Mouse (Mus musculus): ENCODE measurements around the gene Gtf2i. TPM values are rescaled to one million over a fixed set of nuclear protein-coding genes. Genes with fewer than 3 reads are reported as not detected.

The Gtf2i gene
- total RNA-seq, 1 experiment from 2014 or later = 293 TPM

- no peak for DNase-seq
These were observed 7.8 kb upstream of the Gtf2i start for GRCm38 (mm10) chr5:134322355-134322754.

DNA sequence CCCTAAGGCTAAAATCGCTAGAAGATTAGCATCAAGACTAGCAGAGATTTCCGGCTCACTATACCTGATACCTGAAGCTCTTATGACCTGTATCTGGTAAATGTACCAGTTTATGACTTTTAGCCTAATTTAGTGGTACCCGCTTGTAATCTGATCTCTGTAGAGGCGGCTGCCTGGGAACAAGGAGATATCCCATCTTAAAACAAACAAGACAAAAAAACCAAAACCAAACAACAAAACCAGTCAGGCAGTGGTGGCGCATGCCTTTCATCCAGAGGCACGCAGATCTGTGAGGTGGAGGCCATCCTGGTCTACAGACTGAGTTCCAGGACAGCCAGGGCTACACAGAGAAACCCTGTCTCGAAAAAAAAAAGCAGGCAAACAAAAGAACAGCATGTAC lies 7.1 kb upstream of the Gtf2i start:
- DNase-seq = no peak

GRCm38 (mm10) chr5:134318903-134319302 lies 4.3 kb upstream of the Gtf2i start:
- no peak for DNase-seq

DNA sequence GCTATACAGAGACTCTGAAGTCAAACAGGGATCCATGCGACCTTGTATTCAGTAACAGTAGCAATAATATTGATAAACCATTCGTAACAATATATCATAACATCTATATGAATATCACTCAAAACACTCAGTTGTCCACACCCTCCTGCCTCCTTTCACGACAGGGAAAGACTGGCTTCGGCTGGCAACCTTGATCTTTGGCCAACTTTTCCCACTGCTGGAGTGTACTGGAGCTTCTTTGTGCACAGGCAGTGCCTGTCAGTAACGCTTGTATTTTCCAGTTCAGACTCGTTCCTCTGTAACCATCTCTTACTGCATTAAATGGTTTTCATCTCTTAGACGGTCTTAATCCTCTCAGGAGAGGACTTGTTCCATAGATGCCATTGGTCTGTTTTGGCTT lies 2.2 kb upstream of the Gtf2i start:
- peak; percentile 60 for DNase-seq

DNA sequence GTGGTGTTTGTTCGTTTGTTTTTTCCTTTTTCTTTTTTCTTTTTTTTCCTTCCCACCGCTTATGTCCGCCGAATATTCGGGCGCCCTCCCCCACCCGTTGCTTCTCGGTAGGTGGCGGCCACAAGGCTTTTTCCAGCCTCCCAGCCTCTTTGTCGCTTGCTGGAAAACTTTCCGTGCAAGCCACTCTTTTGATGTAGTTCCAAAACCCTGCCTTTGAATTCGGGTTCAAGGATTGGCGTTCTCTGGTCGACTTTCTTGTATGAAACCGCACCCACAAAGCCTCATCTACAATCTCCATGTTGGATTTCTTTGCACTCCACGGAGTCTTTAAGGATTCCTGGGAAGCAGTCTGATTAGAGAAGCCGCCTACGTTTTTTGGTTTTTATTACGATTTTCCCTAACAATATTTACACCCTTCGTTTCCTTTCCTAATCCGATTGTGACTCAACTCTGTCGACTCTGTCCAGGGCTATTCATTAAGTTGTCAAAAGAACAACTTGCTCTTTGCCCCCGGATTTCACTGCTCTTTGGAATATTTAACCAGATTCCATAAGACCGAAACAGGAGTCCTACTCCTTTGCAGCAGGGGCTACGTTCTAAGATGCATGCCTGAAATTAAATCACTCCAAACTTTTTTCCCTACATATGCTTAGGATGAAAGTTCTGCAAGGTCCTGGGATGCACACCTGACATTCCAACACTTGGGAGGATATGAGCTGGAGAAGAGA lies 1.2 kb upstream of the Gtf2i start:
- DNase-seq = peak; percentile 78

DNA sequence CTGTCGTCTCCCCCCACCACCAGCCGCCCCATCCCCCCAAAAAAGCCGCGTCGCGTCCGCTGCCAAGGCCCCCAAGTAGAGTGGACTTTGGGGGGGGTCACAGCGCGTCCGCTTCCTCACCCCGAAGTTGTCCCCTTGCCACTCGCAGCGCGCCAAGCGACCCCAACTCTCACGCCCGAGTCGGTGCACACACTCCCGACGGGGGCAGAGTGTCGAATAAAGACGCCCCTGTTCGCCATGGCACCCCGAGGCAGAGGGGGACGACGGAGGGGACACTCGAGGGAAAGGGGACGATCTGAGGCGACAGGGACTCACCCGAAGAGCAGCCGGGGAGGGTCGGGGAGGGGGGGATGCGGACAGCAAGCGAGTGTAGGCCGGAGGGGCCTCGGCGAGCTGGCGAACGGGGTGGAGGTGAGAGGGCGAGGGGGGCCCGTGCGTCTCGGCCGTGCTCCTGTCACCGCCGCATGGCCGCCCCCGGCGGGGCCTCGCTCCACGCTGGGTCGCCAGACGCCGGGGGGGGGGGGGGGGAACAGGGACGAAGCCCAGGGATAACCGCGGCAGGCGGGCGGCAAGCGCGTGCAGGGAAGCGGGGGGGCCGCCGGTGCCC lies 389 bp downstream of the Gtf2i start:
- no peak for DNase-seq

GRCm38 (mm10) chr5:134313451-134314067 lies 1.0 kb downstream of the Gtf2i start:
- peak; percentile 99 for DNase-seq

GRCm38 (mm10) chr5:134312691-134313450 lies 1.7 kb downstream of the Gtf2i start:
- no peak for DNase-seq

DNA sequence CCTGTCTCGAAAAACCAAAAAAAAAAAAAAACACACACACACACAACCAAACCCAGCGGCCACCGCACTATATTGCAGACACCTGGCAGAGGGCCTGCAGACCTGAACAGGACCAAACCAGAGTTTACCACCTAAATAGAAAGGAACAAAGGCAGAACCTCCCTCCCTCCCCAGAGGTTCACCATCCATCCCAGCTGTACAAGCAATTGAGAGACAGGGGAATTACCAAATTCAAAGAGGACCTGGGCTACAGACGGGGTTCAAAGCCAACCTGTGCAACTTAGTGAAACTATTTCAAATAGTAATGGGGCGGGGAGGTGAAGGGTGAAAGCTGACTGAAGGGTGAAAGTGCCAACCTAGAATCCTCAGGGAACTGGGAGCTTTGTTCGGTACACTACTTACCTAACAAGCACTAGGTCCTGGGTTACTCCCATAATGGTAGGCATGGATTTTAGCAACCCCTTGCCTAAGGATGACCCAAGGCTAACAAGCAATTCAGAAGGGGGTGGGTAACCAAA lies 2.6 kb downstream of the Gtf2i start:
- DNase-seq = no peak

- DNase-seq = peak; percentile 39
These were observed 4.4 kb downstream of the Gtf2i start for GRCm38 (mm10) chr5:134310201-134310600.

- no peak for DNase-seq
These were observed 5.2 kb downstream of the Gtf2i start for GRCm38 (mm10) chr5:134309345-134309744.

DNA sequence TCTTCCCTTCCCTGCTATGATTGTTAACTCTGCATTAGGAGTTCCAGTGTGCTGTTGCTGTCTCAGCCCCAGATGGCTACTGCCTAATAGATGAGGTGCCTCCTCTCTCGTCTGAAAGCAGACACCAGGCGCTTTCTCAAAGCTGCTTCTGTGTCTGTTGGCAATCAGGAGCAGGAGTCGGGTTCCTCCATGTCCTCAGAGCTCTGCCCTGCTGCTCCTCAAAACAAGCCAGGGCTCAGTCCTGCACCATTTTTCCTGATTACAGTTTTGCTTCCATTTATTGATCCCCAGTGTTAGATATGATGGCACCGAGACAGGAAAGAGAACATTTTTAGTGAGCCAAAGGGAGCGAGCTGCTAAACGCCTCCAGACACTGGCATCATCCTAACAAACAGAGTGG lies 9.9 kb downstream of the Gtf2i start:
- no peak for DNase-seq

GRCm38 (mm10) chr5:134295277-134296050 lies 19.1 kb downstream of the Gtf2i start:
- DNase-seq = no peak

DNA sequence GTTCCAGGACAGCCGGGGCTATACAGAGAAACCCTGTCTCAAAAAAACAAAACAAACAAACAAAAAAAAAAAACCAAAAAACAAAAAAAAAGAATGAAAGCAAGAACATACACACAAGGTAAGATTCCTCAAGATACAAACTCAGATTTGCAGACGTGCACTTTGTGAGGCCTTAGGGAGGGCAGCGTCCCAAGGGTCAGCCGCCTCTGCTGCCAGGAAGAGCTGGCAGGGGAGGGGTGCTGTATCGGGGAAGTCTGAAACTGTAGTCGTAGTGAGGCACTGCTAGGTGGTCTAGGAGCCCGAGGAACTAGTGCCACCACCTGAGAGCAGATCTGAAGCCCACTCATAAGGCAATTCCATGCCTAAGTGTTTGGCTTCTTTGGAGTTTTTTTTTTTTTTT lies 20.0 kb downstream of the Gtf2i start:
- DNase-seq = no peak

- no peak for DNase-seq
These were observed 23.5 kb downstream of the Gtf2i start for GRCm38 (mm10) chr5:134291096-134291495.

GRCm38 (mm10) chr5:134289935-134290560 lies 24.5 kb downstream of the Gtf2i start:
- no peak for DNase-seq

- DNase-seq = no peak
These were observed 26.5 kb downstream of the Gtf2i start for GRCm38 (mm10) chr5:134288071-134288470.

DNA sequence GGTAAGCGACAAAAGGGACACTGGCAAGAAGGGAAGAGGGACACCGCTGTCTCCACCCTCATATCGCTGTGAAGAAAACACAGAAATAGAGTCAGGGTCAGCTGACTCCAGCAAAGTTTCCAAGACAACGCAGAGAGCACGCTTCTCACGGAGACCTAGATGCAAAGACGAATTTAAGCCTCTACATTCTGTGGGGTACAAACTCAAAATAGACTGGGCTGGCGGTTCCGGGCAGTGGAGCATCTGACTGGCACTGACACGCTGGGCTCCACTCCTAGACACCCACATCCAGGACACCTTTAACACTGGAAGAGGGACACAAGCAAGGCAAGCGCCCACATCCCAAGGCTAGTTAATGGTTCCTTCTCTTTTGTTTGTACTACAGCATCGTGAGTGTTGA lies 29.6 kb downstream of the Gtf2i start:
- no peak for DNase-seq

GRCm38 (mm10) chr5:134282603-134283002 lies 32.0 kb downstream of the Gtf2i start:
- DNase-seq = no peak

GRCm38 (mm10) chr5:134282076-134282475 lies 32.5 kb downstream of the Gtf2i start:
- no peak for DNase-seq

GRCm38 (mm10) chr5:134279371-134279770 lies 35.2 kb downstream of the Gtf2i start:
- DNase-seq = no peak
